Mouse (Mus musculus): Measurements from ENCODE around the gene Kcnb1. TPM values are rescaled to one million over a fixed set of nuclear protein-coding genes. Genes with fewer than 3 reads are reported as not detected.

Gene Kcnb1
- total RNA-seq, 2 experiments from 2014 or later = 94.3 to 107 TPM

DNA sequence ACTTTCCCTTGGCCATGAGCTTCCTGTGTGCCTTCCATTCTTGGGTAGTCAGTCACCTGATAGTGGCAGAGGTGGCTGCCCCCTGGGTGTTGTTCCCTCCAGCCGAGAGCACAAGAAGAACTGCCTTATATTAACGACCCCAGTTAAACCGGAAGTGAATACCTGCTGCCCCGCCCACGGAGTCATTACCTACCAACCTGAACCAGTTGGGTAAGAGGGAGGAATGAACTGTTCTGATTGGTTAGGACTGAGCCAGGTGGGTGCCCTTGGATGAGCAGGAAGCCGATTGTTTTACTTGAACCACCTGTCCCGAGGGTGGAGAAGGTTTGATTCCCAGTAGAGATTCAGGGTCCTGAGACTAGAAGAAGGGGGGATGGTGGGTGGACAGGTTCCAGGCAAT, 111.5 kb downstream of the Kcnb1 start:
- DNase-seq = no peak

DNA sequence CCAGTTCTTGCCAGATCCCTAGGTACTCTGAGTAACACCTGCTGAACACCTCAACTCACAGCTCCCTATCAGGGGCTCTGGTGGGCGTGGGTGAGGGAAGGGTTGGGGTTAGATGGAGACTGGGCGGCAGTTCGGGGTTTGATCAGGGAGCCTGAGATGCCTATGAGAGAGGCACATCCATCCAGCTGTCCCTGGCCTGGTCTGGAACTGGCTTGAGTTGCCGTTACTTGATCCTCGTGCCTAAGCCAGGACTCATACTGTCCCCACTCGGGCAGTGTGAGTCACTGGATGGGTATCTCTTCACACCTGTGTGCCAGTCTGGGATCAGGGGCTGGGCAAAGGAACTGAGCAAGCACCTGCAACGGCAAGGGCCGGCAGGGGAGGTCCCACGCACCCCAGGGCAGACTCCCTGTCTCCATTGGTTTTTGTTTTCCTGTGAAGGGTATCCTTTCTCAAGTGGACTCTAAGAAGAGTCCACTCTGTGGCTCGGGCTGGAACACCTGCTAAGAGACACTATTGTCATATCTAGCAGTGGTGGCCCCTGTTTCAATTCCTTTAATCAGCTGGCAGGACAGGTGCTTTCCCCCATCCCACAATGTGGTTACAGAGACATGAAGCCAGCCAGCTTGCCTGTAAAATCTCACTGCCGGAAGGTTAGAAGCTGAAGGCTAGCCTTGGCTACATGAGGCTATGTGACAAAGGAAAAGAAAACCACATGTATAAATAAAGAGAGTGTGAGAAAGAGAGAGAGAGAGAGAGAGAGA, 112.6 kb downstream of the Kcnb1 start:
- DNase-seq = no peak

DNA sequence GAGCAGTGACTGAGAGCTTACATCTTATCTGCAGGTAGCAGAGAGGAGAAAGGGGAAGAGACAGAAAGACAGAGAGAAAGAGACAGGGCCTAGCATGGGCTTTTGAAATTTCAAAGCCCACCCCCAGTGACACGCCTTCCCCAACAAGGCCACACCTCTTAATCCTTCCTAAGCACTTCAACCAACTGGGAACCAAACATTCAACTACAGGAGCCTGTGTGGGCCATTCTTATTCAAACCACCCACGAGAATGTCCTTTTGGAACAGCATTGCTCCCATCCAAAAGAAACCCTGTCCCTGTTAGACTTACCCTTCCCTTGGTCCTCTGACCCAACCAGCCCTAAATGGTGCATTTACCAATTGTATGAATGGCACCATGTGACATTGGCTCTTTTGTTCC, 113.2 kb downstream of the Kcnb1 start:
- DNase-seq = no peak

DNA sequence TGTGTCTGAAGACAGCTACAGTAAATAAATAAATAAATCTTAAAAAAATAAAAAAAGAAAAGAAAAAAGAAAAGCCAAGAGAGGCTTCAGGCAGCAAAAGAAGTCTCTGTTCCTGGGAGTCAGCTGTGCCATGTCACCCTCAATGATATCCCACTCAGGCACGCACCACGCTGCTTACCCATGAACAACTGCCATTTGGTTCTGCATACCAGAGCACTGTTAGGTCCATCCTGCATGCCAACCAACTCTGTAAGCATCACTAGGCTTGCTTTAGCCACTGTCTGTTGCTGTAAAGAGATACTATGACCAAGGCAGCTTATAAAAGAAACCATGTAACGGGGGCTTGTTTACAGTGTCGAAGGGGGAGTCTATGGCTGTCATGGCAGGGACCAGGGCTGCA, 113.6 kb downstream of the Kcnb1 start:
- no peak for DNase-seq

DNA sequence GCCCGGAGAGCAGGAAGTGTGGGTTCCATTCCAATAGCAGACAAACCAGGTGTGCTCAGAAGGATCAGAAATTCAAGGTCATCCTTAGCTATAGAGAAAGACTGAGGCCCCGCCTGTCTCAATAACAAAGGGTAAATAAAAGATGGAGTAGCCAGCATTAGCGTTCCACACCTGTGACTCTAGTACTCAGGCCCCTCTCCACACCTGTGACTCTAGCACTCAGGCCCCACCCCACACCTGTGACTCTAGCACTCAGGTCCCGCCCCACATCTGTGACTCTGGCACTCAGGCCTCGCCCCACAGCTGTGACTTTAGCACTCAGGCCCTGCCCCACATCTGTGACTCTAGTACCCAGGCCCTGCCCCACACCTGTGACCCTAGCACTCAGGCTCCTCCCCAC, 115.4 kb downstream of the Kcnb1 start:
- DNase-seq = no peak

DNA sequence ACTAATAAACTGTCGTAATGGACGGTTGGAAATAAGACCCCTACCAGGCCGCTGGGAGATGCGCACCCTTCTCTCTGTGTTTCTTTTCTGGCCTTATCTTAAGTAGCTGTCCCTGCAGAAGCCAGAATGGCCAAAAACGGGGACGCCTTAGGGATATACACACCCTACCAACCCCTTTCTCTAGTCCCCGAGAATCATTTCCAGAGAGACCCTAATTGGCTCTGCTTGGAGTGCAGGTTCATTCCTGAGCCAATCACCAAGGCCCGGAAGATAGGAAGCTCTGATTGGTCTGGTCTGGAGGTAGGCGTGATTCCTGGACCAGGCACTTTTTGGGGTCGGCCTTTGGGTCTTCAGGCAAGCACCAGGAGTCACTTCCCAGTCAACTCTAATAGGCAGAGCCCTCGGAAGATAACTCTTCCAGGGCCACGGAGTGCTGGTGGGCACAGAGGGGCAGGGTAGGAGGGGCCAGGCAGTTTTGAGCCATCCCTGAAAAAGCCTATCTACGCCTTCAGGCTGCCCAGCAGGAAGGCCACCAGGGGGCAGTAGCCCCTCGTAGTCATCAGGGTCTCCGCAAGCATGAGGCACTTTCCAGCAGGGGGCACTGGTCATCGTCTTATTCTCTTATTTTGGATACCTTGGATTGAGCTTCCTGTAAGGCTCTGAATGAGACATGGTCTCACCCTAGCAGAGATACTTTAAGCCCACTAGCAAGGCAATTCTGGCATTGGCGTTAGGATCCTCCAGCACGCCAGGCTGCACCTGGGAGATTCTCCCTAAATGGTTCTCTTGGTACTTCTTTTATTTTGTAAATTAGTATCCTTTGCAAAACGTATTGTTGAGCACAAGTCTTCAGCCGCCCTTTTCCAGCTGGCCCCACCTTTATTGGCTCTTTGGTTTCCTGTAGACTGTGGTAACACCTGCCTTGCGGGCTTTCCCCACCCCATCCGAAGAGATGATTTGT, 118.0 kb downstream of the Kcnb1 start:
- peak; percentile 94 to 97 for DNase-seq

DNA sequence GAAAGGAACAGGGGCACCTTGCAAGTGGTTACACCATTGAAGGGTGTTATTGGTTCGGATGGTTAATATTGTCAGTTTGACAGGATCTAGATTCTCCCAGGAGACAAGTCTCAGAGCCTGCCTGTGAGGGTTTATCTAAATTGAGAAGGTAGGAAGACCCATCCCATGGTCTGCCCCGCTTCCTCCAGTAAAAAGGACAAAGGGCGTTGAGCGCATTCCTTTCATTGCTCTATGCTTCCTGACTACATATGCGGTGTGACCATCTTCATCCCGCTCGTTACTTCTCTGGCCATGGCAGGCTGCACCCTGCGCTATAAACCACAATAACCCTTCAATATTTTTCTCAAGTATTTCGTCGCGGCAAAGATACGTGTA, 118.7 kb downstream of the Kcnb1 start:
- DNase-seq = no peak

DNA sequence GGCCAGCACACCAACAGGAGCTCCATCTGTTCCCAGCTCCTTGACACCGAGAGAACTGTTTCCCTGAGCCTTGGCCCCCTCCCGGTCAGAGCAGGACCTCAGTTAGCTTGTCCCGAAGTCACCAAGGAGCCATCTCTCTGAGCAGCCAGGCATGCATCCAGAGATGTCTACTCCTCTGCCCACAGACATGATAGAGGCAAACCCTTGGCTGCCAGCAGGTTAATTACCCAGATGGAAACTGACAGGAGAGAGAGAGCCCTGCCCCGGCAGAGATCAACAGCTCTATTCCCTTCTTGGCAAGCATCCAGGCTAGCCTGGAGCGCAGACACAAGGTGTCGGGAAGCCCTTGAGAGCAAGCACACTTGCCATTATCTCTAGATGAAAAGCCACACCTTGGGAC, 119.6 kb downstream of the Kcnb1 start:
- no peak for DNase-seq

DNA sequence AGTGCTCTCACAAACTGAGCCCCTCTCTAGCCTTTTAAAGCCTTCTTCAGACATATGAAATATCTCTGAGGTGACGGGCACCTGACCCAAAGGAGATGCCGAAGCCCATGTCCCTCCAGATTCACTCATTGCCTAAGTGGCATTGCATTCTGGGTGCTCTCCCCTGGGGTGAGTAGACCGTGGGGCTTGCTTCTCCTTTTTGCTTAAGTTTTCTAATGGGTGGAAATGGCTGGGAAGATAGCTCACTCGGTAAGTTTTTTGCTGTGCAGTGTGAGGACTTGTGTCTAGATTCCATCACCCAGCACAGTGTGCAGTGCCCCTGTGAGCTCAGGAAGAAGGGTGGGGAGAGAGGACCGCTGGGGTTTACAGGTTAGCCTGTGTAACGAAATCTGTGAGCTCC, 122.4 kb downstream of the Kcnb1 start:
- no peak for DNase-seq

DNA sequence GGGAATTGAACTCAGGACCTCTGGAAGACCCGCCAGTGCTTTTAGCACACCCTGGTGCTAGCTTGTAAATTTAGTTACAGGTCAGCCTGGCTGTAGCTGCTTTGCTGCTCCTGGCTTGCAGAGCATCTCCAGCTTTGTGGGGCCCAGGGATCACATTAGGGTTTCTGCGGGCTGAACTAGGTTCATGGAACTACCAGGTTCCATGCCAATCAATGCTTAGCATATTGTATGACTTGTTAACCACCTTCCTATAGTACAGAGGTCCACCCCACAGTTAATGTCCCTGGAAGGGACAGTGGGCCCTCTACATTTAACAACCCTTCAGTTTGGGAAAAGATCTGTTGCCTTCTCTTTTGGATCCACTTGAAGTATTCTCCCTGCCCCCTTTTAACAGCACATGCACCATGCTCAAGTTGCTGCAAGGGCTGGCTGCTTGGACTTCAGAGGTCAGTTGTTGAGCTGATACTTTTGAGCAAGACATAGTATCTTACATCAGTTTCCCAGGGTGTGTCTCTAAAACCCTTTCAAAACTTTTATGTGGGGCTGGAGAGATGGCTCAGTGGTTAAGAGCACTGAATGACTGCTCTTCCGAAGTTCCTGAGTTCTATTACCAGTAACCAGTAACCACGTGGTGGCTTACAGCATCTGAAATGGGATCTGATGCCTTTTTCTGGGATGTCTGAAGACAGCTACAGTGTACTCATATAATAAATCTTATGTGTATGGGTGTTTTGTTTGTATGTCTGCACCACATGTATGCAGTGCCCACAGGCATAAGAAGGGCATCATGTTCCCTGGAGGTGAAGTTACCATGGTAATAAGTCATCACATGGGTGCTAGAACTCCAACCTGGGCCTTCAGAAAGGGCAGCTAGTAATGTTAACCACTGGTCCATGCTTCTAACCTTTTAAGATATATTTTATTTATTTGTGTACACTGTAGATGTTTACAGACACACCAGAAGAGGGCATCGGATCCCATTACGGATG, 123.1 kb downstream of the Kcnb1 start:
- DNase-seq = no peak

DNA sequence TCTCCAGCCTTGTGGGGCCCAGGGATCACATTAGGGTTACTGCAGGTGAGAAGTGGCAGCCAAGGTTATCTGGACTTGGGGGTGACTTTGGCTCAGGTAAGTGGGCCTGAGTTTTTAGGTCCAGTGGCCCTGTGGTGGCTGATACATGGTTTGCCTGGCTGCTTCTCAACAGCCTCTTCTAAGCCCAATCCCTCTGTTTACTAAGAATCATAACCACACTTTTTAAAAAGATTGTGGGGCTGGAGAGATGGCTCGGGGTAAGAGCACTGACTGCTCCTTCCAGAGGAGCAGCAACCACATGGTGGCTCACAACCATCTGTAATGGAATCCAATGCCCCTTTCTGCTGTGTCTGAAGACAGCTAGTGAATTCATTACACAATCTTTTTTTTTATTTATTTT, 123.9 kb downstream of the Kcnb1 start:
- DNase-seq = no peak

DNA sequence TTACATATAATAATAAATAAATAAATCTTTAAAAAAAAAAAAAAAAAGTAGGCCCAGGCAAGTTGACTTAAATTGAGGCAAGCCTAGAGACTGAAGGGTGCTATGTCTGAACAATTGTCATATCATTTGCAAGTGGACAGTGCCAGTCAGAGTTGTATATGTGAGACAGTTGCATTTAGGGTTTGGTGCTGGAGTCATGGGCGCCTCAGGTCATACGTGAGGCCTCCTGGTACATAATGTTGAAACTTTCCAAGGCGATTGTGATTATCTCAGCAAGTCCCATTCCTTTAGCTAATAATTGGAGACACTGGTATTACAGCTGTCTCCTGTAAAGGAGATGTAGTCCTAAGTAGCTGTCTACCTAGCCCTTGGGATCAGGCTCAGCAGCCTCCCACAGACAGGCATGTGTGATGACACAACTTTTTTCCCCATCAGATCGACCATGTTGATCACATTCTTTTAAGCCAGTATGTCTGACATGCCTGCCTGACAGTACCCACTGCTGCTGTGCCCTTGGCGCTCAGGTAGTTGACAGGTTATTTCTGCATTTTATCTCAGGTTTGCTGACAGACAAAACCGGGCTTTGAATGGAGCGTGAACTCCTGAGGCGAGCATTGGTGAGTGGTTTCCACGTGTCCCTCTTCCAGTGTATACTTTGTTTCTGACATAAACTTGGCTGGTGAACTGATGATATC, 125.2 kb downstream of the Kcnb1 start:
- DNase-seq = no peak

DNA sequence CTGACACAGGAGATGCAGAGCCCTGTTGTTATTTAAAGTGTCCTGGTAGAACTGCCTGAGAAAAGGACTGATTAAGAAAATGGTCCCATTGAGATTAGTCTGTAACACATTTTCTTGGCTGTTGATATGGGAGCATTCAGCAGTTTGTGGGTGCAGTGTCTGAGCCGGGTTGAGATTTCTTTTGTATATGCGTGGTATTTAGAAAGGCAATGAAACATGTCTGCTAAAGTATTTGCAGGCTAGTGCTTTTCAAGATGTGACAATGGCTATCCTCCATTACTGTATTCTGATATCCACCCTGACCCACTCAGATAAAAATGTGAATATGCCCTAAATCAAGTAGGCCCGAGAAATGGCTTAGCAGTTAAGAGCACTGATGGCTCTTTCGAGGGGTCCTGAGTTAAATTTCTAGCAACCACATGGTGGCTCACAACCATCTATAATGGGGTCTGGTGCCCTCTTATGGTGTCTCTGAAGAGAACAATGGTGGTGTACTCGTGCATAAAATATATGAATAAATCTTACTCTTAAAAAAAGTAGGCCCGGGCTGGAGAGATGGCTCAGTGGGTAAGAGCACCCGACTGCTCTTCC, 126.0 kb downstream of the Kcnb1 start:
- DNase-seq = no peak

DNA sequence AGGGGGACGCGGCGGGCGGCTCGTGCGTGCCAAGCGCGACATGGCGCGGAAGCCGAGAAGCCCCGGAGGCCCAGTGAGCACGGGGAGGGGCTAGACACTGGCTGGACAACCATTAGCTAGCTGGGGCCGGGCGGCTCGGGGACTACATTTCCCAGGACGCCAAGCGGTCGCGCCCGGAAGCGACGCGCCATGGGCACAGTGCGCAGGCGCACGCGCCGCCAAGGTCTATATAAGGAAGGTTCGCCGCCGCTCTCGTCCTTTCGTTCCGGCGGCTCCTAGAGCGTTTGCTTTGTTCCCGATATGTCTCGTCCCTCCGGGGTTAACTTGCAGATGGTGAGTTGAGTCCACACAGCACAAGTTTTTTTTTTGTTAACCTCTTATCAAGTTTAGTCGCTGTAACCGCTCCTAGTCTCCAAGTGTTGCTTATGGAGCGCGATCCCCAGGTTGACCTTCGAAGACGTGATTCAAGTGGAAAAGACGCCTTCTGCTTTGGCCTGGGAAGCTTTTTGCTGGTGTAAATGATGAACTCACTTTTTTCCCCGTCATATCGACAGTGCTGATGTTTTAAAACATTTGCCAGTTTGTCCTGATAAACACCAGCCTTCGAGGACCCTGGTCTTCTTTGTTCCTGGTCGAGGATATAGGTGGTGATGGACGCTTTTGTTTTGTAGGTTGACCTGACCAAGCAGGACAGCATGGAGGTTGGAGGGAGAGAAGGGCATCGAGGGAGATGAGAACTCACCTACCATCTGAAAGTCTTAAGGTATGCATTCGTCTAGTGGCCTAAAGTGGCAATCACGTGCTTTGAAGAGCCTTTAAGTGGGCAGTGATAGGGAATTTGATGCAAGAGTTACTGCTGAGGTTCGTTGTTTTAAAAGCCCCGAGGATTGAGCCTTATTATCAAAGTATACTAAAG, 126.7 kb downstream of the Kcnb1 start, which contains the start of gene Znfx1:
Gene Znfx1 (minus strand): TSS at position 51 of the 916 bp plus-strand sequence.
- peak; percentile 96 for DNase-seq

DNA sequence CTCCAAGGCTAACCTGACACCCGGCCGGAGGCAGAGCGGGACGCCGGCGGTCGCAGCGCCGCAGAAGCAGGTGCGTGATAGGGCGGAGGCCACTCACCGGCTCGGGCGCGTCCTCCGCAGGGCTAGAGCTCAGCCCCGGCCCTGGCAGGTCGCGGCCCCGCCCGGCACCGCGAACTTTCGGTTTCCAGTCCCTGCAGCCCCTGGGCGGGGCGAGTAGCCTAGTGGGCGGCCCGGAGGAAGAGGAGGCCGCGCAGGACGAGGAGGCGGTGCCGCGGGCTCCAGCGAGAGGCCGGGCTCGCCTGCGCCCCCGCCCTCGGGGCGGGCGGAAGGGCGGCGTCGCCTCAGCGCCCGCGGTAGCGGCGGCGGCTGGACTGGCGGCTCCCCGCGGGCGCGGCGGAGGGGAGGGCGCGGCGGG, 127.5 kb downstream of the Kcnb1 start:
- peak; percentile 88 to 89 for DNase-seq

DNA sequence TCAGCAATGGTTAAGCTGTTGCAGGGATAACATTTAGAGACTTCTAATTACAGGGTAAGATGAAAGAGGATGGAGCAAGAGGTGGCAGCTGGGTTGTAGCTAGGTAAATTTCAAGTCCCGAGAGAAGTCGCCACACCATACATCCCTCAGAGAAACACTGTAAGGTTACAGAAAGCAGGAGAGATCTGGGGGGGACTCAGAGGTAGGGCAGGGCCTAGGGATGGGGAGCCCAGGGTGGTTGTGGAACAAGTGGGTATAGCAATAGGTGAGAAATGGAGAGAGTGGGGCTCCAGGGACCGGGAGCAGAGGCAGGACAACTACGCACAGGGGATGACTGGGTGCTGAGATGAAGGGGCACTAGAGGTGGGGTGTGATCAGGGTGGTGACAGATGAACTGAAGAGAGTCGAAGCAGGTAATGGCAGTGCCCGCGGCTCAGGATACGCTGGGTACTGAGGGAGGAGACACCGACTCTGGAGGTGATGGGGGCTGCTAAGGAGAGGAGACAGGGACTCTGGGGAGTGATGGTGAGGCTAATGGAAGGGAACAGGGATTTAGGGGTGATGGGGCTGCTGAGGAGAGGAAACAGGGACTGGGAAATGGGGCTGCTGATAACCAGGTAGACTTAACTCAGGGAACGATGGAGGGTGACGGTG, 128.4 kb downstream of the Kcnb1 start:
- DNase-seq = no peak

DNA sequence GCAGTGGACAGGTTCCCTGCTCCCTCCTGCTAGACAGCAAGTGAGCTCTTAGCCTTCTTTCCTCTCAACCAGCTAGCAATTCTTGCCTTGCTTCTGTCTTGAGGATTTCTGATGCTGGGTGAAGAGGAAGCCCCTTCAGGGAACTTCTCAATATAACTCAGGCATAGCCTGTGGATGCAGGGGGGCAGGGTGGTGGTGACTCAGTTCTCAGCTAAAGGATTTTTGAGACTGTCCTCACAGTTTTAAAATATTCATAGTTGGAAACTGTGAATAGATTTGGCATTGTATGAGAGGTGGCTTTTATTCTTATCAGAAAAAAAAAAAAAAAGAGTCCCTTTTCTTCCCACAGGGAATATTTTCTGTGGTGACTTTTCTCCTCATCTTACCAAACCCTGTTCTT, 129.2 kb downstream of the Kcnb1 start:
- no peak for DNase-seq

DNA sequence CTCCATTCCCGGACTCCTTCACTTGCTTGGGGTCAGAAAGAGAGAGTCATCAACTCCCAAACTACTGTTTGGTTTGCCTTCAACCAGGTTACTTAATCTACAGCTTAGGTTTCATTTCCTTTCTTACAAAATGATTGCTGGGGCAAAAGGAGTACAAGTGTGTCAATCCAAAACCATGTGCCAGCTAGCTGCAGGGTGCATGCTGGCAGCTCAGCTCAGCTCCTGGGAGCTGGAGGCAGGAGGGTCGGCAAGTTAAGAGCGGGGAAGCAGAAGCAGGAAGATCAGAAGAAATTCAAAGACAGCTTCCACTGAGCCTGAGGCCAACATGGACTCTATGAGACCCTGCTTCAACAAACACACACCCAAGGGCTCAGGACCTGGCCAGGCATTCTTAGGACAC, 129.6 kb downstream of the Kcnb1 start:
- no peak for DNase-seq

DNA sequence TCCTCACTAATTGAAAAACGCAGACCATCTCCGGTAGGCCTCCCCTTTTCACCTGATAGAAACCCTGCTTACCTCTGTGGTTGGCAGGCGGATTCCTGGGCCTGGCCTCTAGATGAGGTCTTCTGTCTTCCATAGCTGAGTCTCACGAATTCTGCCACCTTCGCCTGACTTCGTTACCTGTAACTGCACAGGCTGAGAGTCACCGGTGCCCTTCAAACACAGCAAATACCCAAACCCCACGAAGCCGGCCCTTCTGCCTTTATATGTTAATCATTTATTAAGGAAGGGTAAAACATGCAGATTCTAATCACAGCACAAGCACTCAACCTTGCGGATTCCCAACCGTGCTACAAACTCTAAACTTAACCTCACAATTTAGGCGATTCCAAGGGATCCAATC, 130.0 kb downstream of the Kcnb1 start:
- no peak for DNase-seq

DNA sequence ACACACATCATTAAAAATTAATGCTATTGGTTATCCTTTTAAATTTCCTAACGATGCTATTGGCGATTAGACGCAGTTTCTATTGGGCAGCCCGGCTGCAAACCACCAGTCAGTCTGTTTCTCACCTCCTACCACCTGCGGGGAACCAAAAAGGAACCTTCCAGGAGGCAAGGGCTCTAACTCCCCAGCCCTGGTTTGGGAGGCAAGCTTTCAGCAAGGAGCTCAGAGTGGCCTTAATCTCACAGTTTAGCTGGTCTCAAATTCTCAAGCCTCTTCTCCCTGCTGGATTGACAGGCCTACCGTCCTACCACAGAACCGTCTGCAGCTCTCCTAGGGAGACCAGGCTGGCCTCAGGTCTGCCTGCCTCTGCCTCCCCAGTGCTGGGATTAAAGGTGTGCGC, 130.4 kb downstream of the Kcnb1 start:
- DNase-seq = no peak

Data from layer of hippocampus, postnatal 36 days (tissue).